Mouse (Mus musculus) MEL (cell line): Measurements from ENCODE around the gene Snrpc. TPM values are rescaled to one million over a fixed set of nuclear protein-coding genes. Genes with fewer than 3 reads are reported as not detected.

Source experiments
- DNase-seq: peaks from one replicate; pipeline ENCODE4 v3.0.0; 2011; ENCODE audit warnings: low read depth, low spot score
- H3K27ac ChIP-seq: 2 replicates; pipeline ENCODE4 v1.5.1; 2012; ENCODE audit warnings: low read depth, mild to moderate bottlenecking, control low read depth, low read length, moderate library complexity; ENCODE audit not compliant: control insufficient read depth
- H3K27me3 ChIP-seq, 2 experiments: fragments of 150-350 bp in 1 of 2; sonication (generic) in 1 of 2; 2 replicates each; pipeline ENCODE4 v1.6.1; 2012; ENCODE audit warnings: low read length in 2 of 2, mild to moderate bottlenecking in 2 of 2, improper control_type of control experiment in 1 of 2, moderate library complexity in 1 of 2; ENCODE audit not compliant: insufficient read depth in 2 of 2, control insufficient read depth in 1 of 2
- H3K36me3 ChIP-seq, 2 experiments: 2 replicates each; pipeline ENCODE4 v1.6.1; 2012 to 2014; ENCODE audit warnings: low read length in 2 of 2, improper control_type of control experiment in 1 of 2, inconsistent platforms in 1 of 2, mild to moderate bottlenecking in 1 of 2; ENCODE audit not compliant: insufficient read depth in 2 of 2, control insufficient read depth in 1 of 2
- H3K4me1 ChIP-seq, 2 experiments: fragments of 150-350 bp in 1 of 2; sonication (generic) in 1 of 2; 2 replicates each; pipeline ENCODE4 v1.6.1; 2012; ENCODE audit warnings: low read length in 2 of 2, improper control_type of control experiment in 1 of 2, mild to moderate bottlenecking in 1 of 2; ENCODE audit not compliant: insufficient read depth in 2 of 2, control insufficient read depth in 1 of 2
- H3K4me3 ChIP-seq, 2 experiments: fragments of 150-350 bp in 1 of 2; sonication (generic) in 1 of 2; 2 replicates each; pipeline ENCODE4 v1.5.1; 2012; ENCODE audit warnings: low read depth in 2 of 2, low read length in 2 of 2, mild to moderate bottlenecking in 2 of 2, moderate library complexity in 2 of 2, control low read depth in 1 of 2, improper control_type of control experiment in 1 of 2; ENCODE audit not compliant: control insufficient read depth in 1 of 2, insufficient read depth in 1 of 2
- H3K79me2 ChIP-seq: 2 replicates; pipeline ENCODE4 v1.6.1; 2012; ENCODE audit warnings: mild to moderate bottlenecking, low read length, moderate library complexity; ENCODE audit not compliant: control insufficient read depth, poor library complexity, insufficient read depth
- H3K9ac ChIP-seq: 2 replicates; pipeline ENCODE4 v1.6.1; 2012; ENCODE audit warnings: low read depth, mild to moderate bottlenecking, control low read depth, low read length, moderate library complexity; ENCODE audit not compliant: control insufficient read depth, poor library complexity, severe bottlenecking
- H3K9me3 ChIP-seq: fragments of 150-350 bp; sonication (generic); replicated peaks from 2 replicates; pipeline ENCODE4 v1.6.1; 2012; ENCODE audit warnings: mild to moderate bottlenecking, low read length, improper control_type of control experiment, moderate library complexity; ENCODE audit not compliant: insufficient read depth
- BHLHE40 ChIP-seq: IDR thresholded peaks from 2 replicates; pipeline ENCODE4 v1.6.1; 2012; ENCODE audit warnings: low read depth, mild to moderate bottlenecking, inconsistent platforms, low read length, improper control_type of control experiment, borderline replicate concordance
- CHD2 ChIP-seq: IDR thresholded peaks from 2 replicates; pipeline ENCODE4 v1.6.1; 2011; ENCODE audit warnings: low read length, improper control_type of control experiment
- E2F4 ChIP-seq: IDR thresholded peaks from 2 replicates; pipeline ENCODE4 v1.6.1; 2011; ENCODE audit warnings: low read depth, low read length, improper control_type of control experiment, borderline replicate concordance
- ELF1 ChIP-seq: IDR thresholded peaks from 2 replicates; pipeline ENCODE4 v1.6.1; 2014; ENCODE audit warnings: low read depth, mild to moderate bottlenecking, inconsistent platforms, low read length, improper control_type of control experiment, moderate library complexity
- ETS1 ChIP-seq: IDR thresholded peaks from 2 replicates; pipeline ENCODE4 v1.6.1; 2012; ENCODE audit warnings: low read depth, mild to moderate bottlenecking, inconsistent platforms, low read length, improper control_type of control experiment, moderate library complexity
- GABPA ChIP-seq: IDR thresholded peaks from 2 replicates; pipeline ENCODE4 v1.6.1; 2012; ENCODE audit warnings: low read depth, mild to moderate bottlenecking, inconsistent platforms, low read length, improper control_type of control experiment, moderate library complexity
- GATA1 ChIP-seq: IDR thresholded peaks from 2 replicates; pipeline ENCODE4 v1.6.1; 2011; ENCODE audit warnings: low read depth, low read length, improper control_type of control experiment
- KAT2A ChIP-seq: conservative IDR thresholded peaks from 2 replicates; pipeline ENCODE4 v1.6.1; 2012; ENCODE audit warnings: low read depth, low read length, improper control_type of control experiment, inconsistent platforms
- MAFK ChIP-seq: IDR thresholded peaks from 2 replicates; pipeline ENCODE4 v1.6.1; 2011; ENCODE audit warnings: low read depth, mild to moderate bottlenecking, low read length, improper control_type of control experiment, borderline replicate concordance
- MAX ChIP-seq: IDR thresholded peaks from 2 replicates; pipeline ENCODE4 v1.6.1; 2011; ENCODE audit warnings: low read length, improper control_type of control experiment
- MXI1 ChIP-seq: IDR thresholded peaks from 2 replicates; pipeline ENCODE4 v1.6.1; 2011; ENCODE audit warnings: mild to moderate bottlenecking, low read depth, low read length, improper control_type of control experiment
- MYB ChIP-seq: IDR thresholded peaks from 2 replicates; pipeline ENCODE4 v1.6.1; 2011; ENCODE audit warnings: mild to moderate bottlenecking, low read depth, low read length, improper control_type of control experiment
- MYC ChIP-seq: IDR thresholded peaks from 2 replicates; pipeline ENCODE4 v1.6.1; 2011; ENCODE audit warnings: low read depth, mild to moderate bottlenecking, low read length, improper control_type of control experiment, moderate library complexity
- NRF1 ChIP-seq: IDR thresholded peaks from 2 replicates; pipeline ENCODE4 v1.6.1; 2014; ENCODE audit warnings: low read depth, mild to moderate bottlenecking, inconsistent platforms, low read length, improper control_type of control experiment, moderate library complexity; ENCODE audit not compliant: poor library complexity, insufficient read depth, severe bottlenecking
- POLR2AphosphoS2 ChIP-seq: IDR thresholded peaks from 2 replicates; pipeline ENCODE4 v1.6.1; 2011; ENCODE audit warnings: low read length, improper control_type of control experiment
- POLR2AphosphoS5 ChIP-seq: IDR thresholded peaks from 2 replicates; pipeline ENCODE4 v1.6.1; 2012; ENCODE audit warnings: low read depth, borderline replicate concordance, mild to moderate bottlenecking, inconsistent platforms, low read length, moderate library complexity, mixed read lengths
- RAD21 ChIP-seq: IDR thresholded peaks from 2 replicates; pipeline ENCODE4 v1.6.1; 2011; ENCODE audit warnings: mild to moderate bottlenecking, low read depth, low read length, improper control_type of control experiment
- RCOR1 ChIP-seq: IDR thresholded peaks from 2 replicates; pipeline ENCODE4 v1.6.1; 2012; ENCODE audit warnings: low read depth, mild to moderate bottlenecking, inconsistent platforms, low read length, improper control_type of control experiment
- SIN3A ChIP-seq: IDR thresholded peaks from 2 replicates; pipeline ENCODE4 v1.6.1; 2012; ENCODE audit warnings: low read length, improper control_type of control experiment, inconsistent platforms
- SMC3 ChIP-seq: IDR thresholded peaks from 2 replicates; pipeline ENCODE4 v1.6.1; 2011; ENCODE audit warnings: low read depth, low read length, improper control_type of control experiment
- TAL1 ChIP-seq: IDR thresholded peaks from 2 replicates; pipeline ENCODE4 v1.6.1; 2012; ENCODE audit warnings: mild to moderate bottlenecking, inconsistent platforms, low read length, moderate library complexity, mixed read lengths
- TCF12 ChIP-seq: IDR thresholded peaks from 2 replicates; pipeline ENCODE4 v1.6.1; 2014; ENCODE audit warnings: low read depth, mild to moderate bottlenecking, inconsistent platforms, low read length, improper control_type of control experiment, moderate library complexity
- UBTF ChIP-seq: IDR thresholded peaks from 2 replicates; pipeline ENCODE4 v1.6.1; 2012; ENCODE audit warnings: low read depth, mild to moderate bottlenecking, inconsistent platforms, low read length, improper control_type of control experiment, moderate library complexity, borderline replicate concordance; ENCODE audit not compliant: insufficient read depth
- USF1 ChIP-seq: IDR thresholded peaks from 2 replicates; pipeline ENCODE4 v1.6.1; 2014; ENCODE audit warnings: low read depth, mild to moderate bottlenecking, inconsistent platforms, low read length, improper control_type of control experiment, moderate library complexity
- USF2 ChIP-seq, 2 experiments: IDR thresholded peaks; 2 replicates each; pipeline ENCODE4 v1.6.1; 2011 to 2012; ENCODE audit warnings: improper control_type of control experiment in 2 of 2, low read length in 2 of 2, borderline replicate concordance in 1 of 2, inconsistent platforms in 1 of 2, low read depth in 1 of 2, mild to moderate bottlenecking in 1 of 2; ENCODE audit not compliant: insufficient read depth in 1 of 2
- ZC3H11A ChIP-seq: IDR thresholded peaks from 2 replicates; pipeline ENCODE4 v1.6.1; 2012; ENCODE audit warnings: low read depth, mild to moderate bottlenecking, inconsistent platforms, low read length, improper control_type of control experiment
- ZKSCAN1 ChIP-seq: IDR thresholded peaks from 2 replicates; pipeline ENCODE4 v1.6.1; 2012; ENCODE audit warnings: low read depth, mild to moderate bottlenecking, inconsistent platforms, low read length, improper control_type of control experiment, moderate library complexity
- polyA plus RNA-seq, 2 experiments: library from polyadenylated mRNA; stranded (reverse) in 1 of 2; unstranded in 1 of 2; fragments of >175 nt in 1 of 2; fragments of >200 nt in 1 of 2; gene quantifications; 2 replicates each; pipeline versions ENCODE4 v1.2.1 to v1.2.4; 2012; ENCODE audit warnings: low replicate concordance in 2 of 2, low read depth in 1 of 2; ENCODE audit not compliant: insufficient read length in 2 of 2, insufficient read depth in 1 of 2, missing spikeins in 1 of 2
- total RNA-seq: library from RNA; depleted of rRNA; stranded (reverse); fragments of 300-350 nt; gene quantifications from 2 replicates; pipeline ENCODE4 v1.2.3, GENCODE M21; 2012

The Snrpc gene
- total and polyA plus RNA-seq, 3 experiments: 217 to 227 TPM; not detected in 1

DNA sequence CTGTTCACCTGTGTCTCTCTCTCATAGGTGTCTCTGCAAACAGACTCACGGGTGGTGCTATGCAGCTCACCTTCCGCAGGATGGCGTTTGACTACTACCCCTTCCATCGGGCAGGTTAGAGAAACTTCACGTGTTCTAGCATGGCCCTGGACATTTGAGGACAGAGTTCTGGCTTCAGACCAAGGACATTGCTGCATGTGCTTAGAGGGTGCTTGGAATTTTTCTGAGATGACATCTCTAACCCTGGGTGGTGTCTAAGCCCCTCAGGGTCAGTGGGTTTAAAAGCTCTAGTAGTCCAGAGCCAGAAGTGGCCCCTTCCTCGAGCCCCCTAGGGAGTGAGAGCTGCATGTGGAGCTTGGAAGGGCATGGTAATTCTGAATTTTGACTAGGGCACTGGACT is 46.0 kb downstream of the Snrpc start:
- Histone ChIP-seq H3K27me3 (no peaks in the 10 kb centered on the region), H3K9ac (no peak overlapping the region), H3K4me1 (no peaks in the 10 kb centered on the region), H3K36me3 (peaks cover 0 to 16% of the 10 kb centered on the region in 2 experiments; a peak in 1 of 4 replicates), H3K79me2 (0 out of 2 replicates have a peak, but pooled peaks cover 2% of the 10 kb centered on the region), H3K4me3 (no peak overlapping the region), H3K9me3 (no peaks in the 10 kb centered on the region), H3K27ac (no peak overlapping the region)
- no peak for DNase-seq
- TF ChIP-seq RCOR1 (no peak), BHLHE40 (no peak), UBTF (no peak), CHD2 (no peak), E2F4 (no peak), TCF12 (no peak), USF1 (no peak), SMC3 (no peak), MYC (no peak), MAFK (no peak), MAX (no peak), ELF1 (no peak), TAL1 (no peak)

DNA sequence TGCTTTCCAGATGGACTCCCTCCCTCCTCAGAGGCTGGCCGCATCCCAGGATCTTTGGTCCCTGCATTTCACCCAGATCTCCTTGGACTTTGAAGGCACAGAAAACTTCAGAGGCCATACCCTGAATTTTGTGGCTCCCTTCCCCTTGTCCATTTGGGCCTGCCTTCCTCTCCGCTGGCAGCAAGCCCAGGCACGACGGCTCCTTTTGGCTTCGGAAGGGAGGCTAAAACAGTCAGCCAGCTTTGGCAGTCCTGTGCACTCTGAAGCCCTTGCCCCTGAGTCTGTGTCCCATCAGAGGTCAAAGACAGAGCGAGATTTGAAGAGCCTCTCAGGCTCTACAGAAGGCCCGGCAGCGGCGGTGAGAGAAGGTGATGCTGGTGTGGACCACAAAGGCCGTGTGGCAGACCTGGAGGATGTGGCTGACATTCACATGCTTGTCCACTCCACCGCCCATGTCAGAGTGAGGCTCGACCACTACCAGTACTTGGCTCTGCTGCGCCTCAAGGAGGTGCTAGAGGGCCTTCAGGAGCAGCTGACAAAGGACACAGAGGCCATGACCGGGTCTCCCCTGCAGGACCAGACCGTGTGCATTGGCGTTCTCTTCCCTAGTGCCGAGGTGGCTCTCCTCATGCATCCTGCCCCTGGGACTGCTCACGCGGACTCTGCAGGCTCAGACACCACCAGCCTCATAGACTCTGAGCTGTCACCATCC is 48.7 kb downstream of the Snrpc start:
- no peak for DNase-seq
- TF ChIP-seq MXI1 (no peak), USF2 (IDR thresholded peaks at IDR 0.05; ENCODE audit: borderline replicate concordance in 1 of 2, insufficient read depth in 1 of 2, low read depth in 1 of 2, low read length in 2 of 2) (no peak), MAX (no peak), MYB (no peak), NRF1 (no peak), ZC3H11A (no peak), KAT2A (no peak), RCOR1 (no peak), GATA1 (no peak), GABPA (no peak), POLR2AphosphoS2 (no peak), SIN3A (no peak), RAD21 (no peak), ETS1 (no peak), ZKSCAN1 (no peak), MAFK (no peak), POLR2AphosphoS5 (no peak)
- H3K4me3 ChIP-seq: no peak overlapping the region

More for the DNA sequence above, 48.7 kb downstream of the Snrpc start:
- Histone ChIP-seq H3K27ac (no peak overlapping the region), H3K36me3 (peaks cover 0 to 19% of the 10 kb centered on the region in 2 experiments; a peak in 2 of 4 replicates), H3K27me3 (no peaks in the 10 kb centered on the region), H3K79me2 (0 out of 2 replicates have a peak, but pooled peaks cover 2% of the 10 kb centered on the region), H3K9ac (no peak overlapping the region), H3K9me3 (no peaks in the 10 kb centered on the region), H3K4me1 (no peaks in the 10 kb centered on the region)
